Mouse (Mus musculus): ENCODE measurements at regions not wholly inside any gene's neighbourhood (a gene's known extent, or its start where the extent isn't known, plus 50 kb on each side); places are given as distances from the start of the nearest gene placed in this dataset.

DNA sequence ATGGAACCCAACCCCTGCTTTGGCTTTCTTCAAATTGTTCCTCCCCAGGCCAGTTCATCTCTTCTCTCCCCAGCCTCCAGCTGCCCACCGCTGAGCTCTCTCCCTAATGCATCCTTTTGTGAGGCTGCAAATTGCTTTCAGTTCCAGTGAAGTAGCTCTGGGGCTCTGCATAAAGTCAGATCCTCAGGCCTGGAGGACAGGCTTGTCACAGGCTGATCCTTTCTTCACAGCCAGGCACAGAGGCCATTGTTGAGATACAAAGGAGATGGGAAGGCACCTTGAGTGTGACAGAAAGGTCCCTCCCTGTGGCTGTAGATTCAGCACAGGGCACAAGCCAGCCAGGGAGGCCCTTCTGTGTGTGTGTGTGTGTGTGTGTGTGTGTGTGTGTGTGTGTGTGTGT, 135.9 kb downstream of the Matn1 start:
- TF ChIP-seq POLR2A (IDR thresholded peaks at IDR 0.05; ENCODE audit: insufficient read depth, low read depth, low read length) (no peak), CTCF (IDR thresholded peaks at IDR 0.05; ENCODE audit: insufficient read depth, low read depth, low read length) (no peak)
